16 mouse cellular contexts compared by ENCODE assay signal in genomic region chr5:124992323-124992722, GRCm38 (mm10). TPM values are rescaled to one million over a fixed set of nuclear protein-coding genes. Genes with fewer than 3 reads are reported as not detected.
DNase-seq lines count a peak whose midpoint lies in the region; ATAC-seq and TF ChIP-seq lines count a peak whose summit lies in the region.
"Had no signal": no experiment of that assay in that cellular context is flagged by ENCODE, and none has a peak within 500 bp of the region (broad histone marks: within the 10 kb centered on the region; RNA-seq: fewer than 3 reads in every experiment).

No protein-coding gene starts in this region.

- ATAC-seq in heart, embryonic 15.5 days (replicated peaks; ENCODE audit: insufficient number of reproducible peaks, insufficient read depth, low FRiP score, low read depth), result no peak
- no peak; the same call in 1 of the 2 replicates for ATAC-seq in limb, embryonic 12.5 days (ENCODE audit: insufficient number of reproducible peaks, insufficient read depth, low FRiP score, low TSS enrichment, low read depth)
- peak; percentile 56; the same call in 1 of the 2 replicates for ATAC-seq in embryonic facial prominence, embryonic 13.5 days (ENCODE audit: insufficient number of reproducible peaks, insufficient read depth, low FRiP score, low TSS enrichment, low read depth)
- ATAC-seq in limb, embryonic 14.5 days (ENCODE audit: low FRiP score, low read depth), result peak; percentile 53; the same call in 1 of the 2 replicates
- ATAC-seq in midbrain, embryonic 16.5 days, result no peak
- ATAC-seq: midbrain, embryonic 13.5 days had no signal

- no peaks in the 10 kb centered on the region for H3K9me3 ChIP-seq in heart, embryonic 15.5 days (replicated peaks)
- H3K9me3 ChIP-seq in limb, embryonic 12.5 days, result no peaks in the 10 kb centered on the region
- no peaks in the 10 kb centered on the region for H3K9me3 ChIP-seq in limb, embryonic 10.5 days (replicated peaks)
- no peaks in the 10 kb centered on the region for H3K9me3 ChIP-seq in embryonic facial prominence, embryonic 13.5 days
- no peaks in the 10 kb centered on the region for H3K9me3 ChIP-seq in limb, embryonic 14.5 days (ENCODE audit: control insufficient read depth, low read length)
- no peaks in the 10 kb centered on the region for H3K9me3 ChIP-seq in midbrain, embryonic 16.5 days (replicated peaks; ENCODE audit: control insufficient read depth, low read length, poor library complexity, severe bottlenecking)
- H3K9me3 ChIP-seq: forebrain, embryonic 10.5 days; hindbrain, embryonic 13.5 days; liver, embryonic 15.5 days; midbrain, embryonic 13.5 days had no signal

- 79% methylated on average over 8 of the region's 8 CpGs for WGBS in heart, embryonic 15.5 days
- WGBS in limb, embryonic 12.5 days, result 68% methylated on average over 8 of the region's 8 CpGs
- WGBS in limb, embryonic 10.5 days, result 87% methylated on average over 8 of the region's 8 CpGs
- 68% methylated on average over 8 of the region's 8 CpGs for WGBS in embryonic facial prominence, embryonic 13.5 days
- WGBS in limb, embryonic 14.5 days, result 74% methylated on average over 8 of the region's 8 CpGs
- WGBS in midbrain, embryonic 16.5 days, result 88% methylated on average over 8 of the region's 8 CpGs

- H3K9ac ChIP-seq in heart, embryonic 15.5 days, result no peak overlapping the region
- H3K9ac ChIP-seq in limb, embryonic 12.5 days (replicated peaks), result no peak overlapping the region
- no peak overlapping the region for H3K9ac ChIP-seq in embryonic facial prominence, embryonic 13.5 days
- H3K9ac ChIP-seq in limb, embryonic 14.5 days (ENCODE audit: low read depth, low read length, severe bottlenecking), result no peak overlapping the region
- H3K9ac ChIP-seq in midbrain, embryonic 16.5 days (ENCODE audit: low read depth, low read length), result no peak overlapping the region
- H3K9ac ChIP-seq: hindbrain, embryonic 13.5 days; liver, embryonic 15.5 days; midbrain, embryonic 13.5 days had no signal

- no peak overlapping the region for H3K4me2 ChIP-seq in heart, embryonic 15.5 days
- no peak overlapping the region for H3K4me2 ChIP-seq in limb, embryonic 12.5 days
- no peak overlapping the region for H3K4me2 ChIP-seq in embryonic facial prominence, embryonic 13.5 days
- H3K4me2 ChIP-seq in limb, embryonic 14.5 days (replicated peaks; ENCODE audit: low read depth, low read length, severe bottlenecking), result no peak overlapping the region
- H3K4me2 ChIP-seq in midbrain, embryonic 16.5 days (ENCODE audit: low read length), result no peak overlapping the region
- H3K4me2 ChIP-seq: hindbrain, embryonic 13.5 days; liver, embryonic 15.5 days; midbrain, embryonic 13.5 days had no signal

- H3K4me1 ChIP-seq in heart, embryonic 15.5 days (replicated peaks), result peaks cover 29% of the 10 kb centered on the region
- peaks cover 23% of the 10 kb centered on the region for H3K4me1 ChIP-seq in limb, embryonic 12.5 days (replicated peaks)
- H3K4me1 ChIP-seq in limb, embryonic 10.5 days, result peaks cover 18% of the 10 kb centered on the region
- no peaks in the 10 kb centered on the region for H3K4me1 ChIP-seq in embryonic facial prominence, embryonic 13.5 days
- peaks cover 7% of the 10 kb centered on the region; the same call in 1 of the 2 replicates for H3K4me1 ChIP-seq in limb, embryonic 14.5 days (ENCODE audit: control insufficient read depth, insufficient read depth, low read length)
- no peaks in the 10 kb centered on the region for H3K4me1 ChIP-seq in midbrain, embryonic 16.5 days (ENCODE audit: control insufficient read depth, insufficient read depth, low read length)
- H3K4me1 ChIP-seq: forebrain, embryonic 10.5 days; hindbrain, embryonic 13.5 days; liver, embryonic 15.5 days; midbrain, embryonic 13.5 days had no signal

- H3K27me3 ChIP-seq in heart, embryonic 15.5 days, result no peaks in the 10 kb centered on the region
- H3K27me3 ChIP-seq in limb, embryonic 12.5 days, result no peaks in the 10 kb centered on the region
- H3K27me3 ChIP-seq in limb, embryonic 10.5 days (ENCODE audit: low read depth, poor library complexity, severe bottlenecking), result no peaks in the 10 kb centered on the region
- no peaks in the 10 kb centered on the region for H3K27me3 ChIP-seq in embryonic facial prominence, embryonic 13.5 days
- no peaks in the 10 kb centered on the region for H3K27me3 ChIP-seq in limb, embryonic 14.5 days (ENCODE audit: control insufficient read depth, insufficient read depth, low read length)
- no peaks in the 10 kb centered on the region for H3K27me3 ChIP-seq in midbrain, embryonic 16.5 days (ENCODE audit: control insufficient read depth, insufficient read depth, low read depth, low read length)
- H3K27me3 ChIP-seq: midbrain, embryonic 13.5 days had no signal

- TF ChIP-seq POLR2A in limb, embryonic 14.5 days (IDR thresholded peaks at IDR 0.05; ENCODE audit: borderline replicate concordance, extremely low read depth, insufficient read depth, insufficient read length), result no peak

- H3K27ac ChIP-seq in heart, embryonic 15.5 days, result peak overlapping the region; percentile 69
- H3K27ac ChIP-seq in limb, embryonic 12.5 days, result peak overlapping the region; percentile 89
- H3K27ac ChIP-seq in limb, embryonic 10.5 days, result no peak overlapping the region
- H3K27ac ChIP-seq in embryonic facial prominence, embryonic 13.5 days, result peak overlapping the region; percentile 82
- peak overlapping the region; percentile 77 for H3K27ac ChIP-seq in limb, embryonic 14.5 days (replicated peaks; ENCODE audit: low read depth, low read length)
- no peak overlapping the region for H3K27ac ChIP-seq in midbrain, embryonic 16.5 days (ENCODE audit: low read length)
- H3K27ac ChIP-seq: hindbrain, embryonic 13.5 days; liver, embryonic 15.5 days; midbrain, embryonic 13.5 days had no signal

- H3K4me3 ChIP-seq in heart, embryonic 15.5 days, result no peak overlapping the region
- no peak overlapping the region for H3K4me3 ChIP-seq in limb, embryonic 12.5 days (replicated peaks)
- no peak overlapping the region for H3K4me3 ChIP-seq in limb, embryonic 10.5 days
- H3K4me3 ChIP-seq in embryonic facial prominence, embryonic 13.5 days, result no peak overlapping the region
- no peak overlapping the region for H3K4me3 ChIP-seq in limb, embryonic 14.5 days (replicated peaks; ENCODE audit: low read length)
- no peak overlapping the region for H3K4me3 ChIP-seq in midbrain, embryonic 16.5 days (ENCODE audit: low read depth, low read length)
- H3K4me3 ChIP-seq: forebrain, embryonic 10.5 days; hindbrain, embryonic 13.5 days; liver, embryonic 15.5 days; midbrain, embryonic 13.5 days had no signal

- no peak for DNase-seq in heart, postnatal 4 days
- DNase-seq in limb, embryonic 10.5 days (ENCODE audit: low spot score), result no peak
- peak; percentile 45 for DNase-seq in limb, embryonic 14.5 days (ENCODE audit: low spot score)
- DNase-seq: cerebellum, adult 11 months; gastrocnemius, postnatal 36 days; layer of hippocampus, adult 9-11 months; right cerebral cortex, adult 18-20 months; thymus, postnatal 4 days had no signal

- H3K36me3 ChIP-seq in heart, embryonic 15.5 days, result no peaks in the 10 kb centered on the region
- no peaks in the 10 kb centered on the region for H3K36me3 ChIP-seq in limb, embryonic 12.5 days
- H3K36me3 ChIP-seq in limb, embryonic 10.5 days, result no peaks in the 10 kb centered on the region
- H3K36me3 ChIP-seq in embryonic facial prominence, embryonic 13.5 days, result no peaks in the 10 kb centered on the region
- H3K36me3 ChIP-seq in limb, embryonic 14.5 days (ENCODE audit: control insufficient read depth, insufficient read depth, low read length), result no peaks in the 10 kb centered on the region
- no peaks in the 10 kb centered on the region for H3K36me3 ChIP-seq in midbrain, embryonic 16.5 days (ENCODE audit: control insufficient read depth, insufficient read depth, low read length)
- H3K36me3 ChIP-seq: forebrain, embryonic 10.5 days; hindbrain, embryonic 13.5 days; liver, embryonic 15.5 days; midbrain, embryonic 13.5 days had no signal

RNA-seq across cellular contexts. Expression of gene Rflna, which starts 10.7 kb away (rescaled TPM):
- 1.3 and 2.3 TPM in 2 replicates for polyA plus RNA-seq in heart, embryonic 15.5 days (2015; fragmentation: Nextera tagmentation; extraction: Ambion mirVana)
- total RNA-seq in heart, postnatal 4 days (2021), result 1 to 10 TPM; 1.2 to 1.3 TPM
- polyA plus RNA-seq in limb, embryonic 12.5 days (2016; fragmentation: Nextera tagmentation; extraction: Ambion mirVana), result 28.6 and 33.0 TPM in 2 replicates
- 1.1 and 4.5 TPM in 2 replicates for polyA plus RNA-seq in limb, embryonic 10.5 days (2016; fragmentation: Nextera tagmentation; extraction: Ambion mirVana)
- 24.8 and 34.6 TPM in 2 replicates for polyA plus RNA-seq in embryonic facial prominence, embryonic 13.5 days (2015; fragmentation: Nextera tagmentation; extraction: Ambion mirVana)
- polyA plus RNA-seq in limb, embryonic 14.5 days (2012; rRNA removed), result 107 and 154 TPM in 2 replicates
- polyA plus RNA-seq in limb, embryonic 14.5 days (2014; fragmentation: Nextera tagmentation; extraction: Ambion mirVana), result 47.4 and 55.8 TPM in 2 replicates
- 4.9 and 7.1 TPM in 2 replicates for polyA plus RNA-seq in midbrain, embryonic 16.5 days (2015; fragmentation: Nextera tagmentation; extraction: Ambion mirVana)

Comparison
In these comparisons a context has a peak if more than half of its experiments do, and no peak if none do; other contexts are left out.
1. ATAC-seq: peak in embryonic facial prominence, embryonic 13.5 days (single experiment) and limb, embryonic 14.5 days (single experiment); none in heart, embryonic 15.5 days (single experiment), limb, embryonic 12.5 days (single experiment) and midbrain, embryonic 16.5 days (single experiment).
2. H3K27ac ChIP-seq: peak in heart, embryonic 15.5 days (single experiment), limb, embryonic 12.5 days (single experiment), embryonic facial prominence, embryonic 13.5 days (single experiment) and limb, embryonic 14.5 days (single experiment); none in limb, embryonic 10.5 days (single experiment) and midbrain, embryonic 16.5 days (single experiment).